Mouse (Mus musculus) neural tube, embryonic 10.5 days (tissue): Measurements from ENCODE around the gene Gm45799.

Experiments used
- DNase-seq: peaks from one replicate; pipeline ENCODE4 v3.0.0-alpha.2; 2017; ENCODE audit warnings: low spot score; ENCODE audit errors: extremely low spot score

Gm45799 gene

GRCm38 (mm10) chr7:105640894-105641255 lies 523 bp downstream of the Gm45799 start:
- DNase-seq: peak; percentile 49

GRCm38 (mm10) chr7:105641936-105642335 lies 1.6 kb downstream of the Gm45799 start:
- DNase-seq: no peak

GRCm38 (mm10) chr7:105650639-105651435 lies 10.5 kb downstream of the Gm45799 start, which contains the start of gene Dnhd1:
TSS of gene Dnhd1 (plus strand) at chr7:105650827.
- DNase-seq: peak; percentile 73

GRCm38 (mm10) chr7:105685541-105686197 lies 45.3 kb downstream of the Gm45799 start:
- DNase-seq: no peak

GRCm38 (mm10) chr7:105690875-105691274 lies 50.5 kb downstream of the Gm45799 start:
- DNase-seq: no peak

- DNase-seq: no peak
Measured at GRCm38 (mm10) chr7:105703184-105703583, 62.8 kb downstream of the Gm45799 start.

GRCm38 (mm10) chr7:105703816-105704215 lies 63.5 kb downstream of the Gm45799 start:
- no peak for DNase-seq

GRCm38 (mm10) chr7:105708733-105709132 lies 68.4 kb downstream of the Gm45799 start:
- DNase-seq: no peak

- DNase-seq: no peak
Measured at GRCm38 (mm10) chr7:105715366-105715765, 75.0 kb downstream of the Gm45799 start.

- no peak for DNase-seq
Measured at GRCm38 (mm10) chr7:105721916-105722315, 81.6 kb downstream of the Gm45799 start.

GRCm38 (mm10) chr7:105726144-105726979 lies 86.0 kb downstream of the Gm45799 start:
- peak; percentile 13 for DNase-seq

GRCm38 (mm10) chr7:105726980-105727325 lies 86.6 kb downstream of the Gm45799 start:
- DNase-seq: peak; percentile 2

GRCm38 (mm10) chr7:105728701-105729428 lies 88.5 kb downstream of the Gm45799 start:
- peak; percentile 9 for DNase-seq

GRCm38 (mm10) chr7:105733836-105734235 lies 93.5 kb downstream of the Gm45799 start:
- no peak for DNase-seq
